Mouse (Mus musculus): ENCODE data around the gene Chrng. TPM values are rescaled to one million over a fixed set of nuclear protein-coding genes. Genes with fewer than 3 reads are reported as not detected.

Gene Chrng
- 0.04 TPM in 1 of 2 replicates, not detected in the other for polyA plus RNA-seq (2012)

DNA sequence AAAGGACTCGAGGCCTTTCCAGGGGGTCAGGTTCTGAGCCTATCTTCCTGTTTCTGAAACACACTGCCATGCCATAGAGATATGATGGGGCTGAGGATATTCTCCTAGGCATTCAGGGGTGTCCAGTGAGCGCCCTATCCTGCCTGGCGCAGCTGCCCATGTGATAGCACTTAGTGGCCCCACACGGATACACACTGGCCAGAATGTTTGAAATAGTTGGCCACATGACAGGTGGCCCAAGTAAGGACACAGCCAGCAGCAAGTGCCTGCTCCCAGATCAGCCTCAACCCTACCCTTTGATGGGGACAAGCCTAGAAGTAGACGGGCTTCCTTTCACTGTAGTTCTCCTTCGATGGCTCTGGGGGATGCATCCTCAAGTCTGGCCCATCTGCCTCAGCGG lies at the start of gene Chrng:
Gene Chrng, plus strand, starts transcription at position 193 of the 400 bp plus-strand sequence.
- TF ChIP-seq GATA1 (IDR thresholded peaks at IDR 0.05; ENCODE audit: low read length), result no peak
- TF ChIP-seq TAL1 (IDR thresholded peaks at IDR 0.05; ENCODE audit: low read length), result no peak
- H3K36me3 ChIP-seq (ENCODE audit: control insufficient read depth), result no peaks in the 10 kb centered on the region
- H3K27me3 ChIP-seq (ENCODE audit: control insufficient read depth), result peaks cover 18% of the 10 kb centered on the region
- no peaks in the 10 kb centered on the region for H3K4me1 ChIP-seq (ENCODE audit: control insufficient read depth)
- H3K4me3 ChIP-seq (replicated peaks), result no peak within 1 kb of the TSS
- no peaks in the 10 kb centered on the region for H3K9me3 ChIP-seq (ENCODE audit: control insufficient read depth, low read length)

GRCm38 (mm10) chr1:87155531-87156198 lies 48.8 kb upstream of the Chrng start:
- Histone ChIP-seq H3K4me3 (replicated peaks) (no peak overlapping the region), H3K9me3 (ENCODE audit: control insufficient read depth, low read length) (no peaks in the 10 kb centered on the region), H3K36me3 (ENCODE audit: control insufficient read depth) (no peaks in the 10 kb centered on the region), H3K27me3 (ENCODE audit: control insufficient read depth) (peaks cover 77% of the 10 kb centered on the region), H3K4me1 (ENCODE audit: control insufficient read depth) (no peaks in the 10 kb centered on the region)
- TF ChIP-seq GATA1 (IDR thresholded peaks at IDR 0.05; ENCODE audit: low read length) (no peak), TAL1 (IDR thresholded peaks at IDR 0.05; ENCODE audit: low read length) (no peak)

DNA sequence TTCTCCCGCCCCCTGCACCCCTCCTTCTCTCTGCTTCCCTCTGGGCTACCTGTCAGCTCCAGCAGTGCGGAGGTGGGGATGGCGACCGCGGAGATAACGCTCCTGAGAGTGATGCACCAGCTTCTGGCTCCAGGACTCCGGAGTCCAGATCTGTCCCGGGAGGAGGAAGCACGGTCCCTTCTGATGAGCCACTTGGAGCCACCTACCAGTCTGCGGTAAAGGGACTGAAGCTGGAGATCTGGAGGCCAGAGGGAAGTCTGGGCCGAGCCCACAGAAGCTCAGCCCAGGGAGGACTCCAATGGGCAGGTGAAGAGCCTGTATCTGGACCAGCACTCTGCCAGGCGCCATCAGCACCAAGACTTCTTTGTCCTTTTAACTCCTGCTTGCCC lies 48.3 kb upstream of the Chrng start, which contains the start of gene Ecel1:
Gene Ecel1, minus strand, starts transcription at position 323 of the 389 bp plus-strand sequence.
- no peak for TF ChIP-seq TAL1 (IDR thresholded peaks at IDR 0.05; ENCODE audit: low read length)
- no peak for TF ChIP-seq GATA1 (IDR thresholded peaks at IDR 0.05; ENCODE audit: low read length)
- Histone ChIP-seq H3K4me3 (replicated peaks) (no peak within 1 kb of the TSS), H3K27me3 (ENCODE audit: control insufficient read depth) (peaks cover 77% of the 10 kb centered on the region), H3K36me3 (ENCODE audit: control insufficient read depth) (no peaks in the 10 kb centered on the region), H3K4me1 (ENCODE audit: control insufficient read depth) (no peaks in the 10 kb centered on the region), H3K9me3 (ENCODE audit: control insufficient read depth, low read length) (no peaks in the 10 kb centered on the region)

DNA sequence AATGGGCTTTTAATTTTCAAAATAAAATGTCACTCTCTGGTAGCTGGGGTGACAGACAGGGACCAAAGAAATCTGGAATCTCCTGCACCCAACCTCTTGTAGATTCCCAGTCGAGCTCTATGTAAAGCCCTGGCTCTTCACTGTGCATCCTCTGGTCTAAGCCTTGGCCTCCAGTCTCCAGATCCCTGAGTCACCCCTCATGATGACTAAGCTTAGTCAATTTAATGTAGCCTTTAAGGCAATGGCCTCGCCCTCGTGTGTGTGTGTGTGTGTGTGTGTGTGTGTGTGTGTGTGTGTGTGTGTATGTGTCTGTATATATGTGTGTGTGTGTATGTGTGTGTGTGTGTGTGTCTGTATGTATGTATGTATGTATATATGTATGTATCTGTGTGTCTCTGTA lies 45.1 kb upstream of the Chrng start:
- H3K27me3 ChIP-seq (ENCODE audit: control insufficient read depth), result peaks cover 49% of the 10 kb centered on the region
- H3K4me3 ChIP-seq (replicated peaks), result no peak overlapping the region
- no peaks in the 10 kb centered on the region for H3K4me1 ChIP-seq (ENCODE audit: control insufficient read depth)
- H3K9me3 ChIP-seq (ENCODE audit: control insufficient read depth, low read length), result no peaks in the 10 kb centered on the region
- TF ChIP-seq TAL1 (IDR thresholded peaks at IDR 0.05; ENCODE audit: low read length) (no peak), GATA1 (IDR thresholded peaks at IDR 0.05; ENCODE audit: low read length) (no peak)
- no peaks in the 10 kb centered on the region for H3K36me3 ChIP-seq (ENCODE audit: control insufficient read depth)

GRCm38 (mm10) chr1:87164164-87164795 lies 40.2 kb upstream of the Chrng start:
- TF ChIP-seq TAL1 (IDR thresholded peaks at IDR 0.05; ENCODE audit: low read length) (no peak), GATA1 (IDR thresholded peaks at IDR 0.05; ENCODE audit: low read length) (no peak)
- Histone ChIP-seq H3K9me3 (ENCODE audit: control insufficient read depth, low read length) (no peaks in the 10 kb centered on the region), H3K4me1 (ENCODE audit: control insufficient read depth) (no peaks in the 10 kb centered on the region), H3K4me3 (replicated peaks) (no peak overlapping the region), H3K36me3 (ENCODE audit: control insufficient read depth) (no peaks in the 10 kb centered on the region), H3K27me3 (ENCODE audit: control insufficient read depth) (peaks cover 14% of the 10 kb centered on the region)

- TF ChIP-seq GATA1 (IDR thresholded peaks at IDR 0.05; ENCODE audit: low read length), result no peak
- TF ChIP-seq TAL1 (IDR thresholded peaks at IDR 0.05; ENCODE audit: low read length), result no peak
- H3K27me3 ChIP-seq (ENCODE audit: control insufficient read depth), result peaks cover 17% of the 10 kb centered on the region
- H3K36me3 ChIP-seq (ENCODE audit: control insufficient read depth), result no peaks in the 10 kb centered on the region
Observed at GRCm38 (mm10) chr1:87164796-87165184, 39.7 kb upstream of the Chrng start.

GRCm38 (mm10) chr1:87170458-87170857 lies 34.0 kb upstream of the Chrng start:
- Histone ChIP-seq H3K4me1 (ENCODE audit: control insufficient read depth) (no peaks in the 10 kb centered on the region), H3K27me3 (ENCODE audit: control insufficient read depth) (peaks cover 24% of the 10 kb centered on the region), H3K36me3 (ENCODE audit: control insufficient read depth) (no peaks in the 10 kb centered on the region), H3K4me3 (replicated peaks) (no peak overlapping the region), H3K9me3 (ENCODE audit: control insufficient read depth, low read length) (no peaks in the 10 kb centered on the region)
- no peak for TF ChIP-seq GATA1 (IDR thresholded peaks at IDR 0.05; ENCODE audit: low read length)
- no peak for TF ChIP-seq TAL1 (IDR thresholded peaks at IDR 0.05; ENCODE audit: low read length)

More at GRCm38 (mm10) chr1:87164796-87165184, 39.7 kb upstream of the Chrng start:
- H3K9me3 ChIP-seq (ENCODE audit: control insufficient read depth, low read length), result no peaks in the 10 kb centered on the region
- no peaks in the 10 kb centered on the region for H3K4me1 ChIP-seq (ENCODE audit: control insufficient read depth)
- H3K4me3 ChIP-seq (replicated peaks), result no peak overlapping the region

DNA sequence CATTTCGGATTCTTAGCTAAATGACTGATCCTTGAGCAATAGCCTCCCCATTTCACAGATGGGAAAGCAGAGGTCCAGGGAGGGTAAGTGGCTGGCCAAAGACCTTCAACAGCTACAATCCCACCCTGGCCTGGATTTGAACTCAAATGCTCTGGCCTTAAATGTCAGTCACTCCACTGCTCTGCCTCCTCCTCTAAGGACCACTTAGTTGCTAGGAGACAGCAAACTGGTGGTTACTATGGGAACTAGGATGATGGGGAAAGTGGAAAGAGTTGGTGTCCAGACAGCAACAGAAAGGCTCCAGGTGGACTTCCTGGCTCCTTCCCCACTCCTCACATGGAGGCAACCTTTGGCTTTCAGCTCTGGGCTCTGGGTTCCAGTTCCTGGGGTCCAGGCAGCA lies 33.1 kb upstream of the Chrng start:
- H3K27me3 ChIP-seq (ENCODE audit: control insufficient read depth), result peaks cover 24% of the 10 kb centered on the region
- TF ChIP-seq TAL1 (IDR thresholded peaks at IDR 0.05; ENCODE audit: low read length) (no peak), GATA1 (IDR thresholded peaks at IDR 0.05; ENCODE audit: low read length) (no peak)
- no peaks in the 10 kb centered on the region for H3K36me3 ChIP-seq (ENCODE audit: control insufficient read depth)
- H3K4me3 ChIP-seq (replicated peaks), result no peak overlapping the region
- no peaks in the 10 kb centered on the region for H3K4me1 ChIP-seq (ENCODE audit: control insufficient read depth)
- H3K9me3 ChIP-seq (ENCODE audit: control insufficient read depth, low read length), result no peaks in the 10 kb centered on the region

DNA sequence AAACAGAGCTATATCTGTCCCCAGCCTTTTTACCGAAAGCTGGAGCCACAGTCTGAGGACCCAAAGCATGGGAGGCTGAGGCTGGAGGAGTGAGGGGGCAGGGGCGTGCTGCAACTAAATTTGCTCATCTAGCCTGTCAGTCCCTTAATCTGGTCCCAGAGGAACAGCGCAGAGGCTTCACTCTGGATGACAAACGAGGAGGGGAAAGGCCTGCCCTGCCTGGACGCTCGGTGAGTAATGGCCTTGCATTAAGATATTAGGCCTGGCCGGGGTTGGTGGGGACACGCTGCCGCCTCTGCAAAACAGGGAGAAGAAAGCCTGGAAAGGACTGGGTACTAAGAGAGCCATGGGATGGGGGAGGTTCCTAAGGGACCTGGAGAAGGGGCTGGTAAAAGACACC lies 32.1 kb upstream of the Chrng start:
- Histone ChIP-seq H3K36me3 (ENCODE audit: control insufficient read depth) (no peaks in the 10 kb centered on the region), H3K9me3 (ENCODE audit: control insufficient read depth, low read length) (no peaks in the 10 kb centered on the region), H3K4me1 (ENCODE audit: control insufficient read depth) (no peaks in the 10 kb centered on the region), H3K27me3 (ENCODE audit: control insufficient read depth) (peaks cover 24% of the 10 kb centered on the region), H3K4me3 (replicated peaks) (no peak overlapping the region)
- no peak for TF ChIP-seq TAL1 (IDR thresholded peaks at IDR 0.05; ENCODE audit: low read length)
- TF ChIP-seq GATA1 (IDR thresholded peaks at IDR 0.05; ENCODE audit: low read length), result no peak
